Mouse (Mus musculus) intestine, postnatal 0 days (tissue): ENCODE measurements at regions not wholly inside any gene's neighbourhood (a gene's known extent, or its start where the extent isn't known, plus 50 kb on each side); places are given as distances from the start of the nearest gene placed in this dataset.

Source experiments
- ATAC-seq: fragments of 200-750 bp; cut with Nextera tagmentation; 2 replicates; pipeline ENCODE4 v1.8.0; 2017; ENCODE audit warnings: mild to moderate bottlenecking, moderate TSS enrichment, moderate library complexity
- H3K27ac ChIP-seq: fragments of 300-500 bp; sonication (generic); 2 replicates; pipeline ENCODE4 v1.5.1; 2014; ENCODE audit warnings: mild to moderate bottlenecking, low read depth, low read length, moderate library complexity
- H3K27me3 ChIP-seq: fragments of 300-500 bp; sonication (generic); replicated peaks from 2 replicates; pipeline ENCODE4 v1.6.1; 2014; ENCODE audit warnings: low read length, mixed read lengths; ENCODE audit not compliant: control insufficient read depth, insufficient read depth
- H3K36me3 ChIP-seq: fragments of 300-500 bp; sonication (generic); 2 replicates; pipeline ENCODE4 v1.6.1; 2014; ENCODE audit warnings: mild to moderate bottlenecking, moderate library complexity; ENCODE audit not compliant: control insufficient read depth, insufficient read depth
- H3K4me1 ChIP-seq: fragments of 300-500 bp; sonication (generic); replicated peaks from 2 replicates; pipeline ENCODE4 v1.6.1; 2014; ENCODE audit warnings: antibody characterized with exemption, low read length, mixed read lengths; ENCODE audit not compliant: control insufficient read depth, insufficient read depth
- H3K4me2 ChIP-seq: fragments of 300-500 bp; sonication (generic); replicated peaks from 2 replicates; pipeline ENCODE4 v1.6.1; 2014; ENCODE audit warnings: low read depth, mild to moderate bottlenecking, moderate library complexity
- H3K4me3 ChIP-seq: fragments of 300-500 bp; sonication (generic); 2 replicates; pipeline ENCODE4 v1.5.1; 2014; ENCODE audit warnings: low read depth, low read length
- H3K9ac ChIP-seq: fragments of 300-500 bp; sonication (generic); 2 replicates; pipeline ENCODE4 v1.6.1; 2014; ENCODE audit warnings: mild to moderate bottlenecking, low read depth, low read length
- H3K9me3 ChIP-seq: fragments of 300-500 bp; sonication (generic); 2 replicates; pipeline ENCODE4 v1.6.1; 2016; ENCODE audit warnings: mixed run types; ENCODE audit not compliant: control insufficient read depth
- CTCF ChIP-seq: sonication (generic); IDR thresholded peaks from 2 replicates; pipeline ENCODE4 v1.5.1; 2016; ENCODE audit warnings: low read depth, mild to moderate bottlenecking, control low read depth, antibody characterized with exemption, moderate library complexity
- WGBS: fragments of 180-500 bp; shearing (Covaris S2); extraction: QIAGEN DNeasy Blood & Tissue Kit; methylation state at CpG from one replicate; pipeline ENCODE4 v1.1.7; 2014; 5-methylcytosine and 5-hydroxymethylcytosine counted together

DNA sequence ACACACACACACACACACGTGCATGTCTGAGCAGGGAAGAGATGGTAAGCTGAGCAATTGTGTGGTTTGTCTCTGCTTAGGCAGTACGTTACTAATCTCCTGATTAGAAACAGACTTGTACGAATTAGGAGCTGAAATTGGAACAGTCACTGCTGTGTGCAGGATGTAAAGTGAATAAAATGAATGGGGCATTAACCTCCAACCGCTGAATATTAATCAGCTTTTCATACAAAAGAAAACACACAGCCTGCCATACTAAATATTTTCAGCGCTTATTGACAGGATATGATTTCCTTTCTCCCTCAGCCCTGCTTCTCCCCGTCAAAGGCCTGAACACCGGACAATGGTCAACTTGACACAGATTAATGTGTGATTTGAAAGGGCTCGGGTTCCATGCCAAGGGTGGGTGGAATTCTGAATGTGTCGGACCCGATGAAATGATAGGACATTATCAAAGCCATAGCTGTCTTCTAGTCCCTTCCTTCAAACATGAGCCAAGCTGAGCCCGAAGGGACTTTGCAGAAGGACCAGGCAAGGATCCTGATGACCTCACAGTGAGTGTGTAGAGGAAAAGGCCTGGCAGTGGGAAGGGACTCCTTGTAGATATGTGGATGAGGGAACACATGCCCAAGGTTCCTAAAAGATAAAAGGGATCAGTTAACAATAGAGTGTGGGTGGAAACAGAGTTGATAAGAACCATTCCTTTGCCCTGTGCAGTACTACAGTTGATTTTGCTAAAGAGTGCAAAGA lies 124.4 kb upstream of the Sox9 start:
- H3K27me3 ChIP-seq: no peaks in the 10 kb centered on the region
- WGBS: 75% methylated on average over 11 of the region's 11 CpGs
- H3K27ac ChIP-seq: no peak overlapping the region
- no peak for TF ChIP-seq CTCF
- no peak for ATAC-seq
- H3K9ac ChIP-seq: no peak overlapping the region
- H3K9me3 ChIP-seq: no peaks in the 10 kb centered on the region
- no peak overlapping the region for H3K4me3 ChIP-seq
- no peaks in the 10 kb centered on the region for H3K4me1 ChIP-seq
- no peaks in the 10 kb centered on the region for H3K36me3 ChIP-seq
- no peak overlapping the region for H3K4me2 ChIP-seq

DNA sequence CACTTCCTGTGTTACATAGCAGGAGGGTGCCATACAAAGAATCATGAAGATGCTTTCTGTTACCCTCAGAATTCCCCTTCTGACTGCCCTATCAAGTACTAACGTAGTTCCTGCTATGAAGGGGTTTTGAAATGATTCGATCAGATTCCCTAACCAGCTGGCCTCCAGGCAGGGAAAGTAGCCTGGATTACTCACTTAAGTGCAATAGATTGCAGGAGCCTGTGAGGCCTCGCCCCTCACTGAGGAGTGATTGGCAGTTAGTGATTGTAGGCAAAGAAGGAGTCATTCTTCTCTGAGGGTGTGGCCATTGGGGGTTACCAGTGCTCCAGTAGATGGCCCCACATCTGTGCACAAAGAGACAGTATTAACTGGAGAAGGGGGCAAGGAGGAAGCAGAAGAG lies 122.1 kb upstream of the Sox9 start:
- no peak for TF ChIP-seq CTCF
- 32% methylated on average over 3 of the region's 3 CpGs for WGBS
- Histone ChIP-seq H3K36me3 (no peaks in the 10 kb centered on the region), H3K27me3 (no peaks in the 10 kb centered on the region), H3K27ac (no peak overlapping the region), H3K9ac (no peak overlapping the region), H3K9me3 (no peaks in the 10 kb centered on the region), H3K4me3 (no peak overlapping the region), H3K4me1 (no peaks in the 10 kb centered on the region), H3K4me2 (no peak overlapping the region)
- no peak for ATAC-seq

DNA sequence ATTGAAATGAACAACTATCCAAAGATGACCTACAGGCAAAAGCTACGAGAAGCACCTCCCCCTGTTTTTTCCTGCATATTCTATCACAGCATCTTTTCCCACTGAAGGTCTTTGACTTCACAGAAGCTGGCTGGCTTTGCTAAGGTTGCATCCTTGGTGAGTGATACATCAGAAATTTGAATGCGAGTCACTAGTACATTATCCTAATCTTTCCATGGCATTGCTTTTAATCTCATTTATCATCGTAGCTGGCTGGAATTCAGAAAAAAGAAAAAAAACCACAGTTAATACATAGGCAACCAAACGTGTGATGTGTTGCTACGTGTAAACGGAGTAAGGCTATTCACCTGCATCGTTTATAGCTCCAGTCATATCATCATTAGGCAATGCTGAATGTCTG lies 120.6 kb upstream of the Sox9 start:
- no peaks in the 10 kb centered on the region for H3K9me3 ChIP-seq
- no peak for ATAC-seq
- H3K4me1 ChIP-seq: no peaks in the 10 kb centered on the region
- H3K27ac ChIP-seq: no peak overlapping the region
- TF ChIP-seq CTCF: no peak
- no peak overlapping the region for H3K4me3 ChIP-seq
- no peaks in the 10 kb centered on the region for H3K27me3 ChIP-seq
- 83% methylated on average over 7 of the region's 7 CpGs for WGBS
- no peak overlapping the region for H3K4me2 ChIP-seq
- H3K9ac ChIP-seq: no peak overlapping the region
- H3K36me3 ChIP-seq: no peaks in the 10 kb centered on the region

DNA sequence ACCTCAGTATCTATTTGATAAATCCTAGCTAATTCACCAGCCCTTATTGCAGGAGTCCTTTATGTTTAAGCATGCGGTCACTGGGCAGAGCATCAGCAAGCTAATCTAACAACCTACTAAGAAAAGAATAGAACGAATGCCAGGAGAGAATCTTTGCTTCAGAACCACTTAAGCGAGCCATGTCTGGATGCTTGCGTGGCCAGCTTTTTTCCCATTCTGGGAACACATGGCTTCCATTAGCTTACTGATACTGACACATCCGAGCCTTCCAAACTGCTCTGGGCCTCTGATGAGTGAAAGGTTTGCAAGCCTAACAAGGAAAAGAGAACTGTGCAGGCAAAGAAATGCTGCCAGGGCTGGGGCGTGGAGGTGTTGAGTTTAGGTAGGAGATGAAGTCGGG lies 114.7 kb upstream of the Sox9 start:
- Histone ChIP-seq H3K4me3 (no peak overlapping the region), H3K27ac (no peak overlapping the region), H3K36me3 (no peaks in the 10 kb centered on the region), H3K4me1 (no peaks in the 10 kb centered on the region), H3K27me3 (no peaks in the 10 kb centered on the region), H3K9me3 (no peaks in the 10 kb centered on the region), H3K9ac (no peak overlapping the region), H3K4me2 (no peak overlapping the region)
- TF ChIP-seq CTCF: no peak
- no peak for ATAC-seq
- 81% methylated on average over 7 of the region's 7 CpGs for WGBS

DNA sequence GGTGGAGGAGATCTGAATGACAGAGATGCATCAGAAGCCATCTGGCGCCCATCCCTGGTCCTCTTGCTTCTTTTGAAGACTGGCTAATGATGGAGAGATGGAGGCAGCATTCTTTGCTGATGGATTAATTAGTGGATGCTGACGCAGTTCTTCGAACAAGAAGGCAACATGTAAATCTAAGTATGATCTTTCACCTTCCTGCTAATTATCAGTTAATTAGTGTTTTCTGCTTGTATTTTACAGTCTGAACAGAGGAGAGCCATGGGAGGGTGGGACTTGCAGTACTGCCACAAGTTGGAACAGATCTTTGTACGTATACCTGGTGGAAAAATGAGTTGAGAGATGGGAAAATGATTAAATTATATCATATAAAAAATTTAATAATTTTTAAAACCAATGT lies 109.9 kb upstream of the Sox9 start:
- Histone ChIP-seq H3K4me2 (no peak overlapping the region), H3K27ac (no peak overlapping the region), H3K4me3 (no peak overlapping the region), H3K36me3 (no peaks in the 10 kb centered on the region), H3K9ac (no peak overlapping the region), H3K9me3 (no peaks in the 10 kb centered on the region), H3K27me3 (no peaks in the 10 kb centered on the region), H3K4me1 (no peaks in the 10 kb centered on the region)
- no peak for TF ChIP-seq CTCF
- no peak for ATAC-seq
- 89% methylated on average over 4 of the region's 4 CpGs for WGBS

DNA sequence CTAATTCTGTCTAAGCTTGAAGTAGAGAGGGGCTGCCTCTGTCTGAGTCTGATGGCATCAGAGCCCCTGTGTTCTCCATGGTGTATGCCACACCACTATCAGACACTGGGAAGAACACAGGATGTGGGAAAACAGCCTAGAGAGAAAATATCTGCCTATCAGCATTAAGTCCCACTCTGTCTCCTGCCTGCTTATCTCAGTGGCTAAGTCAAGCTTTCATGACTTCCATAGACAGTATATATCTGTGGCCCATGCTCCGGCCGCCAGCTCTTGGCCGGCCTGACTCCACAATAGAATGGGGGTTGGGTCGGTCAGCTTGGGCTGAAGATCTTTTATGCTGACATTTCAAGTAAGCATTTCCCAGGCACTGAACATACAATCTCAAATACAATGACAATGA lies 92.0 kb upstream of the Sox9 start:
- Histone ChIP-seq H3K9me3 (no peaks in the 10 kb centered on the region), H3K4me3 (no peak overlapping the region), H3K4me1 (no peaks in the 10 kb centered on the region), H3K27me3 (no peaks in the 10 kb centered on the region), H3K4me2 (no peak overlapping the region), H3K27ac (no peak overlapping the region), H3K9ac (no peak overlapping the region), H3K36me3 (no peaks in the 10 kb centered on the region)
- ATAC-seq: no peak
- no peak for TF ChIP-seq CTCF
- WGBS: 87% methylated on average over 4 of the region's 4 CpGs

DNA sequence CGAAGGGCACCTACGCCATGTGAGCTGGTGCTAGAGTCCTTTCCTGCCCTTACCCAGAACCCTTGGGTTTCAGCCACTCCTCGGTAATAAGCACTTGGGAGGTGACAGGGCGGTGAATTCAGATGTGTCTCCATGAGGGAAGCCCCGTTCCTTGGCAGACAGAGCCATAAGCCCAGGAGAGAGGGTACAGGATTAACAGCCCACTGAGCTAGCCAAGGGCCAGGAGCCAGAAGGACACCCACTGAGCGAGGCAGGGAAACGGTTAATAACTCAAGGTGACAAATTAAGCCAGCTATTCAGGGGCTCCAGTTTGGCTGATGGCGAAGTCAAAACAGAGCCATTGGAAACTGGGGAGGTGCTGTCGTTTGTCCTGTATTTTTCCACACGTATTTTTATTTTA lies 75.9 kb upstream of the Sox9 start:
- Histone ChIP-seq H3K27ac (no peak overlapping the region), H3K9me3 (no peaks in the 10 kb centered on the region), H3K36me3 (no peaks in the 10 kb centered on the region), H3K4me2 (no peak overlapping the region), H3K4me1 (no peaks in the 10 kb centered on the region), H3K9ac (no peak overlapping the region), H3K4me3 (no peak overlapping the region), H3K27me3 (no peaks in the 10 kb centered on the region)
- 81% methylated on average over 10 of the region's 10 CpGs for WGBS
- TF ChIP-seq CTCF: no peak
- ATAC-seq: no peak
